Mouse (Mus musculus) thymus, postnatal 10 days (tissue): ENCODE measurements around the gene Ttc39b.

Experiments used
- DNase-seq, 2 experiments: peaks; one replicate each; pipeline ENCODE4 v3.0.0; 2021; ENCODE audit warnings: low spot score in 2 of 2

Ttc39b gene

DNA sequence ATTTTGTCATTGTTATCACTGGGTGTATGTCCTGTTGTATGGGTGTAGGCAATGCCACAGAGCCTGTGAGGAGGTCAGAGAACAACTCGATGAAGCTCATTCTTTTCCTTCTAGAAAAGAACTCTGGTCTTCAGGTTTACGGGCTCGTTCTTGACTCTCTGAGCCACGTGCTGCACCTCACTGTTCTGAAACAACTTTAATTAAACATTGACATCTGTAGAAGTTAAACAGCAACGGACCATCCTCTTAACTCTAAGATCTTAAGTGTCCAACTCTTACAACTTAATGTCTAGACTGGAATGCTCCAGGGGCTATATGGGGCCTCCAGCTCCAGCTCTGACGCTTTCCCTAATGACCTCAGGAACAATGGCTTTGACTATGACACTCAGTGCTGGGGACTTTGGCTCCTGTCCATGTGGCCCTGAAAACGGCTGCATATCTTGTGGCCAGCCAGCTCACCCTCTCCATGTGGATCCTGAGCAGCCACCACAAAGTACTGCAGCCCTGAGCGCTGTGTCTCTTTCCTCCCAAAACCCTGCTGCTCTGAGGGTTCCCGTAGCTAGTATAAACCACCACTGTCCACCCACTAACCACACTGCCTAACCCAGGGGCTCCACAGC, 95.3 kb downstream of the Ttc39b start:
- no peak for DNase-seq

- DNase-seq = no peak
Measured at GRCm38 (mm10) chr4:83228073-83228472, 96.0 kb downstream of the Ttc39b start.

GRCm38 (mm10) chr4:83225633-83226360, 98.3 kb downstream of the Ttc39b start:
- no peak for DNase-seq

DNA sequence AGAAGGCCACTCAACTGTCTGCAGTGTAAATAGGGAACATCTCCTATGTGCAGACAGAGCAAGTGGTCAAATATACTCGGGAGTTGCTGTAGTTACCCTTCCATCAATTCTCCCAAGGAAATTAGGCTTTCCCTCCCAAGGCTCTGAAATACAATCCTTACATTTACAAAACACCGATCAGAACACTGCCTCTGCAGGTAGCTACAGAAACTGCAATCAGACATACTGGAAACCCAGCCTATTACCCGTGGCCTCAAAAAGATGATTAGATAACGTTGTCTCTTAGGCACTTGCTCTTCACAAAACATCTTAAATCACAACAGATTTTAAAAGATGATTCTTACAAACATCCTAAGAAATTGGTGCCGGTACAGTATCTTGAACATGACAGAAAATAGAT, 99.8 kb downstream of the Ttc39b start:
- no peak for DNase-seq

- DNase-seq = no peak
Measured at GRCm38 (mm10) chr4:83223197-83223596, 100.9 kb downstream of the Ttc39b start.

DNA sequence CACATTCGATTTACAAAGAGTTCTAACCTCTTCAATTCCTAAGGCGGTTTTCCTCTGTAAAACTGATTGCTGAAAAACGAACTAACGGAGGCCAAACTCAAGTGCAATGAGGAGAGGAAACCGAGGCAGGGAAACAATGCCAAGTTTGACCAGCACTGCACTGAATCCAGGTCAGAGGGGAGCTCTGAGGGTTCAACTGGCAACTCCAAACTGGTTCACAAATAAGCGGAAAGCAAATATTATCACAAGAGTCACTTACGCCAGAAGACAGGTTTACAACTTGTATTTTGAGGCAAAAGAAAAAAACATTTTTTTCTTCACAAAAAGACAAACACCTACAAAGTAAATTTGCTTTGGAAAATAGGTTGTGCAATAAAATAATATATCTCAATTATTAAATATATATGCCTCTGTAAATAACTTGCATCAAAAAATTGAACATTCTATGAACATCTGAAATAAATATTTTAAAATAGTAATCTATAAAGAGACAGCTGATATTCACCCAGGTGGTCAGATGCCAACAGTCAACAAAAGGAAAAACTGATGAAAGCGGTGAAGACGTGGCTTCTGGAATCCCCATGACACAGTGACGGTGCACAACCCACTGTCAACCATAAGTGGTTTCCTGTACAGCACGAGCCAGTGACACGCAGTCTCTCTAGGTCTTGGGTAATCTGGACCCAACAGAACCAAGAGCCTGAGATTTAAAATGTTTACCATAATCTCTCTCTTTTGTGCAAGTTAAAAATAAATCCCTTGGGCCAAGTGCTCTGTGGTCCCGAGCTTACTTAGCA, 103.1 kb downstream of the Ttc39b start:
- no peak for DNase-seq

DNA sequence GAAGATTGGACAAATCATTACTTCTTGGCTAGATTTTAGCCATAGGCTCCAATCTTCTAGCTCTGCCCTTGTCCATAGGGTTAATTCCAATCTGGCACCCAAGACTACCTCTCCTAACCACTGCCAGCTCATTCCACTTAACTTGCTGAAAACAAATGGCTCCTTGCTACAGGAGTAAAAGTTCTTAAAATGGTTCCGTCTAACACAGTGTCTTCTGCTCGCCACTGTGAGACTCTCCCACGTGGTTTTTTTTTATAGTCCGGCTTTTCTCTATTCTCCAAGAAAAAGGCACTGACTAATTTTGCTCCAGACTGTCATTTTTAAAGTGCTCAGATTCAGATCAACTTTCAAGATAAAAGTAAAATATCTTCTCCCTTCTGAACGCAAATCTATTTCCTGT, 104.8 kb downstream of the Ttc39b start:
- no peak for DNase-seq

DNA sequence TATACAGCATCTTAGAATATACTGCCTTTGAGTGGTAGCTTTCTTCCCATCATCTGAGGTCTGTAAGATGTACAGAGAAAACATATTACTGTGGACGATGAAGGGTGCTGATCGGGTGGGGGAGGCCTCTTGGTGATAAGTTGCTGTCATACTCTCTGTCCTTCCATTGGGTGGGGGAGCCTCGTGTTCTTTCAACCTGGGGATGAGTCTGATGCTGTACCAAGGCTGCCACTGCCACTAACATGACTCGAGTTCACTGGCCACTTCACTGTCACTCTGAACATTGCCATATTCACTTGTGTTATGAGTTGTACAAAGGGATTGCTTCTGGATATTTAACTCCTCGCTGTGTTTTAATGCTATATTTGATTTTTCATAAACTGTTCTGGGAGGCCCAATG, 106.9 kb downstream of the Ttc39b start:
- no peak for DNase-seq

GRCm38 (mm10) chr4:83216381-83216780, 107.7 kb downstream of the Ttc39b start:
- DNase-seq = no peak

- DNase-seq = no peak
Measured at GRCm38 (mm10) chr4:83215776-83216175, 108.3 kb downstream of the Ttc39b start.

DNA sequence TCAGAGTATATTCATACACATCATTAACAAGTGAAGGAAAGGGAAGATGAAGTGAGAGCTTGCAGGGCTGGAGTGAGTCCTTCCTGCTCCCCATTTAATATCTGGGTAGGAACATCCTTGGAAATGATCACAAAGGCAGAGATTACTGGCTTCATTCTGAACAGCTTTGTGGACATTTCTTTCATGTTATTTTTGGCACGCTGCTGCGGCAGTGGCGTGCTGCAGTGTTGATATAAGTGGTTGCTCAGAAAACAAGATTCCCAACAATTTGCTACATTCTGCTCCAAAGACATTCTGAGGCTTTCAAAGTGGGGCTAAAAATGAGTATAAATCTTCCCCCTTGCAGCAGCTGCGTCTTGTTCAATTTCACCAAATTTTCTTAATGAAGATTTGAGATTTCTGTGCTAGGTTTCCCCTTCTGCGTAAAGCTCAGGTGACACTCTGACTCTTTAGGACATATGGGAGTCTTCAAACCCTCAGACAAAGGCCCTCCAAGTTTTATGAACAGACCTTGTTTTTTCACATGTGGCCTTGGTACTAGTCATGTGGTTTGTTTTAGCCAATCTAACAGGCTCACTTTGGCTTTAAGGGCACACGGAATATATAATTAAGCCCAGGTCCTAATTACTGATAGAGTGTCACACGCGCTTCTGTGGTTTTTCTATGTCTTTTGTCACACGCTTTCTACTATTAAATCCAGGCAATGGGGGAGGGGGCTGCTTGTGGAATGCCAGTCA, 109.1 kb downstream of the Ttc39b start:
- no peak for DNase-seq

- no peak for DNase-seq
Measured at GRCm38 (mm10) chr4:83213752-83214151, 110.3 kb downstream of the Ttc39b start.

DNA sequence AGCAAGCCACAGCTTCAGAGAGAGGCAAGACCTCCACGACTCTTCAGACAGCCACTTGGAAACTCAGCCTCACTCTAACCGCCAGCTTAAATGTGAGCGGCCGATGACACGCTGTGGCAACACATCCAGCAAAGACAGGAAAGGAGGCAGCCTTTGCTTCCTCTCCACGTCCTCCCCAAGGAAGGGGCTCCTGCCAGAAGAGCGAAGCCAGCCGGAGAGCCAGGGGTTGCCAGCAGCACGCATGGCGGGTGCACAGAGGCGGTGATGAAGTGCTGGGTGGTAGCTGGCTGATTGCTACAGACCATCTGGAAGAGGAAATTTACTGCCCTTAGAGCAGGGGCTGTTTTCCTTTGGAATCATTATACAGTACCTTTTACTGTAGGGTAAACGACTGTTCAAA, 112.3 kb downstream of the Ttc39b start:
- DNase-seq = no peak

GRCm38 (mm10) chr4:83210437-83210836, 113.6 kb downstream of the Ttc39b start:
- no peak for DNase-seq

GRCm38 (mm10) chr4:83206803-83207586, 117.1 kb downstream of the Ttc39b start:
- DNase-seq = no peak

GRCm38 (mm10) chr4:83206416-83206802, 117.6 kb downstream of the Ttc39b start:
- no peak for DNase-seq

DNA sequence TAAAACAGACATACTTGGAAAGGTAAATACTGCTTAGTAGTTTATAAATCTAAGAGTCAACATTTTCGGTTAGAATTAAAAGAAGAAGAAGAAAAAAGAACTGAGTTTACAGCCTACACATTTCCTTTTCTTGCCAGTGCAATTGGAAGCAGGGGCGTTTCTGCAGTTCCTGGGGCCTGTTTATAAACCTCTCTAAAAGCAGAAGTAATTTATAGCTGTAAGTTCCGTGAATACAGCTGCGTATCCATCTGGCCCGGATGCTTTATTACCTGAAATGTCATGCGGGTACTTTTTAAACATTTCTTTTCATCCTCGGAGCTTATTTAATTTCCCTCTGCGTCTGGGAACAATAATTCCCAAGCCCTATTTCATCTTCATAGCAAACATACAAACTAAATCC, 124.7 kb downstream of the Ttc39b start:
- no peak for DNase-seq

DNA sequence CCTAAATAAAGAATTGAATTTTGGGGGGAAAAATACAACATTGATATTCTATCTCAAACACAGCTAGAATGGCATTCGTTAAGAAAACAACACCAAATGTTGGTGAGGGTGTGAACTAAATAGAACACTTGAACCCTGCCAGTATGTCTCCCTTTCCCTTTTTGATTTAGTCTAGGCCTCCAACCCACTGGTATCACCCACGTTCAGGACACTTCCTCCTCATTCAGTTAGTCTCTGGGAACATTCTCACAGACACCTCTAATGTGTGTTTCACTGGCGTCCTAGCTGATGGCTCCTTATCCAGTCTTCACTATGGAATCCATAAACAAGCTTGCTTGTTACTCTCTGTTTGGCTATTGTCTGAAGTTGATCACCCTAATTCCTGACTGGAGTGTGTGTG, 125.9 kb downstream of the Ttc39b start:
- no peak for DNase-seq

DNA sequence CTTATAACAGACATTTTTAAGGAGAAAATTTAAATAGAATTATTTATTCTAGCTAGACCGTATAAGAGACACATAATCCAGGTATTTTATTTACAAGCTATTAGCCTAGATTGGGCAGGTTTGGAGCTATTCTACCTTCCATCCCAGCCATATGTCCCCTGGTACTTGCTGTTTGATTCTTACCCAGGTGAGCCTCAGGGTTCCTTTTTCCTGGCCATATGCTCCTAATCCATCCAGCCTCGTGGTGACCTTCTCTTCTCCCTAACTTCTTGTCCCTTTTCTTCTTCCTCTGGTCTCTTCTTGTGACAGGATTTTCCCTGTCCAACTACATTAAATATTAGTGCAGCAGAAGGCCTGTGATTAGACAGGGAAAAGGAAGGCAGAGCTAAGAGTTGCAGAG, 134.3 kb downstream of the Ttc39b start:
- no peak for DNase-seq

- DNase-seq = no peak
Measured at GRCm38 (mm10) chr4:83187324-83187723, 136.7 kb downstream of the Ttc39b start.

GRCm38 (mm10) chr4:83186448-83186847, 137.6 kb downstream of the Ttc39b start:
- DNase-seq = no peak
